Mouse (Mus musculus): Measurements from ENCODE around the gene Ggact. TPM values are rescaled to one million over a fixed set of nuclear protein-coding genes. Genes with fewer than 3 reads are reported as not detected.

The Ggact gene
- polyA plus RNA-seq, 1 experiment from 2014 or later, result 6.8 TPM

- WGBS, result 96% methylated on average over 12 of the region's 12 CpGs
- ATAC-seq (ENCODE audit: low FRiP score), result no peak
Observed at GRCm38 (mm10) chr14:122891470-122891968, 22.0 kb downstream of the Ggact start.

GRCm38 (mm10) chr14:122888480-122888872 lies 25.1 kb downstream of the Ggact start:
- no peak overlapping the region for H3K27ac ChIP-seq
- no peak overlapping the region for H3K4me3 ChIP-seq
- H3K4me2 ChIP-seq, result no peak overlapping the region
- no peak for ATAC-seq (ENCODE audit: low FRiP score)
- H3K9me3 ChIP-seq, result no peaks in the 10 kb centered on the region
- peaks cover 16% of the 10 kb centered on the region for H3K4me1 ChIP-seq (replicated peaks)
- 100% methylated on average over 1 of the region's 1 CpGs for WGBS
- no peak overlapping the region for H3K9ac ChIP-seq
- peaks cover 7% of the 10 kb centered on the region for H3K36me3 ChIP-seq
- H3K27me3 ChIP-seq, result no peaks in the 10 kb centered on the region

More at GRCm38 (mm10) chr14:122891470-122891968, 22.0 kb downstream of the Ggact start:
- Histone ChIP-seq H3K9me3 (no peaks in the 10 kb centered on the region), H3K9ac (no peak overlapping the region), H3K36me3 (peaks cover 7% of the 10 kb centered on the region), H3K27me3 (no peaks in the 10 kb centered on the region), H3K27ac (no peak overlapping the region), H3K4me1 (replicated peaks) (no peaks in the 10 kb centered on the region), H3K4me3 (no peak overlapping the region), H3K4me2 (no peak overlapping the region)

- no peaks in the 10 kb centered on the region for H3K27me3 ChIP-seq
- no peak overlapping the region for H3K27ac ChIP-seq
- peaks cover 21% of the 10 kb centered on the region for H3K4me1 ChIP-seq (replicated peaks)
- no peak overlapping the region for H3K9ac ChIP-seq
- ATAC-seq (ENCODE audit: low FRiP score), result no peak
- WGBS, result 83% methylated on average over 3 of the region's 3 CpGs
- peaks cover 7% of the 10 kb centered on the region for H3K36me3 ChIP-seq
- no peak overlapping the region for H3K4me3 ChIP-seq
- H3K4me2 ChIP-seq, result no peak overlapping the region
- H3K9me3 ChIP-seq, result no peaks in the 10 kb centered on the region
Observed at GRCm38 (mm10) chr14:122887702-122888479, 25.7 kb downstream of the Ggact start.

- no peak for ATAC-seq (ENCODE audit: low FRiP score)
- no peak overlapping the region for H3K27ac ChIP-seq
- no peaks in the 10 kb centered on the region for H3K9me3 ChIP-seq
- H3K4me2 ChIP-seq, result no peak overlapping the region
- H3K36me3 ChIP-seq, result peaks cover 7% of the 10 kb centered on the region
- H3K4me1 ChIP-seq (replicated peaks), result peaks cover 28% of the 10 kb centered on the region
- H3K9ac ChIP-seq, result no peak overlapping the region
- 77% methylated on average over 1 of the region's 1 CpGs for WGBS
- H3K27me3 ChIP-seq, result no peaks in the 10 kb centered on the region
- no peak overlapping the region for H3K4me3 ChIP-seq
Observed at GRCm38 (mm10) chr14:122887278-122887677, 26.3 kb downstream of the Ggact start.

GRCm38 (mm10) chr14:122885893-122886292 lies 27.7 kb downstream of the Ggact start:
- Histone ChIP-seq H3K27ac (no peak overlapping the region), H3K4me3 (no peak overlapping the region), H3K4me1 (replicated peaks) (peaks cover 37% of the 10 kb centered on the region), H3K36me3 (no peaks in the 10 kb centered on the region), H3K27me3 (no peaks in the 10 kb centered on the region), H3K4me2 (no peak overlapping the region), H3K9me3 (no peaks in the 10 kb centered on the region), H3K9ac (no peak overlapping the region)
- no peak for ATAC-seq (ENCODE audit: low FRiP score)
- 88% methylated on average over 7 of the region's 7 CpGs for WGBS

GRCm38 (mm10) chr14:122883821-122884584 lies 29.6 kb downstream of the Ggact start:
- Histone ChIP-seq H3K9me3 (no peaks in the 10 kb centered on the region), H3K4me2 (no peak overlapping the region), H3K27me3 (peaks cover 2% of the 10 kb centered on the region; the same call in 1 of the 2 replicates), H3K4me1 (replicated peaks) (peaks cover 40% of the 10 kb centered on the region), H3K27ac (peak overlapping the region; percentile 88), H3K9ac (no peak overlapping the region; the same call in 1 of the 2 replicates), H3K36me3 (no peaks in the 10 kb centered on the region), H3K4me3 (no peak overlapping the region)
- 45% methylated on average over 10 of the region's 10 CpGs for WGBS
- ATAC-seq (ENCODE audit: low FRiP score), result peak; percentile 65

- WGBS, result 46% methylated on average over 4 of the region's 4 CpGs
- no peaks in the 10 kb centered on the region for H3K9me3 ChIP-seq
- peak; percentile 25 for ATAC-seq (ENCODE audit: low FRiP score)
- no peaks in the 10 kb centered on the region for H3K36me3 ChIP-seq
- H3K4me3 ChIP-seq, result no peak overlapping the region
- H3K4me2 ChIP-seq, result no peak overlapping the region
- H3K27ac ChIP-seq, result peak overlapping the region; percentile 88
- H3K9ac ChIP-seq, result no peak overlapping the region
- H3K4me1 ChIP-seq (replicated peaks), result peaks cover 40% of the 10 kb centered on the region
- peaks cover 7% of the 10 kb centered on the region; the same call in 1 of the 2 replicates for H3K27me3 ChIP-seq
Observed at GRCm38 (mm10) chr14:122883410-122883806, 30.1 kb downstream of the Ggact start.

GRCm38 (mm10) chr14:122882795-122883409 lies 30.7 kb downstream of the Ggact start:
- H3K27me3 ChIP-seq, result peaks cover 8% of the 10 kb centered on the region; the same call in 1 of the 2 replicates
- 38% methylated on average over 7 of the region's 7 CpGs for WGBS
- H3K4me3 ChIP-seq, result no peak overlapping the region
- no peak overlapping the region for H3K9ac ChIP-seq
- H3K36me3 ChIP-seq, result no peaks in the 10 kb centered on the region
- H3K9me3 ChIP-seq, result no peaks in the 10 kb centered on the region
- peak overlapping the region; percentile 88 for H3K27ac ChIP-seq
- peak; percentile 69 for ATAC-seq (ENCODE audit: low FRiP score)
- H3K4me2 ChIP-seq, result no peak overlapping the region
- peaks cover 40% of the 10 kb centered on the region for H3K4me1 ChIP-seq (replicated peaks)

- Histone ChIP-seq H3K36me3 (no peaks in the 10 kb centered on the region), H3K27me3 (peaks cover 8% of the 10 kb centered on the region; the same call in 1 of the 2 replicates), H3K4me2 (no peak overlapping the region), H3K9me3 (no peaks in the 10 kb centered on the region), H3K4me1 (replicated peaks) (peaks cover 40% of the 10 kb centered on the region), H3K27ac (peak overlapping the region; percentile 88), H3K9ac (0 out of 2 replicates have a peak overlapping the region, but pooled peaks have one; percentile 24), H3K4me3 (no peak overlapping the region)
- WGBS, result 40% methylated on average over 9 of the region's 9 CpGs
- peak; percentile 38 for ATAC-seq (ENCODE audit: low FRiP score)
Observed at GRCm38 (mm10) chr14:122882201-122882639, 31.3 kb downstream of the Ggact start.

- no peak overlapping the region for H3K4me2 ChIP-seq
- no peaks in the 10 kb centered on the region for H3K9me3 ChIP-seq
- peaks cover 40% of the 10 kb centered on the region for H3K4me1 ChIP-seq (replicated peaks)
- no peak for ATAC-seq (ENCODE audit: low FRiP score)
- H3K36me3 ChIP-seq, result no peaks in the 10 kb centered on the region
- peak overlapping the region; percentile 88 for H3K27ac ChIP-seq
- WGBS, result 54% methylated on average over 2 of the region's 2 CpGs
- no peak overlapping the region for H3K9ac ChIP-seq
- no peak overlapping the region for H3K4me3 ChIP-seq
- H3K27me3 ChIP-seq, result peaks cover 11% of the 10 kb centered on the region; the same call in 1 of the 2 replicates
Observed at GRCm38 (mm10) chr14:122881699-122882098, 31.9 kb downstream of the Ggact start.

GRCm38 (mm10) chr14:122880291-122880690 lies 33.3 kb downstream of the Ggact start:
- H3K4me2 ChIP-seq, result no peak overlapping the region
- no peak overlapping the region for H3K4me3 ChIP-seq
- ATAC-seq (ENCODE audit: low FRiP score), result no peak
- H3K9ac ChIP-seq, result no peak overlapping the region
- no peaks in the 10 kb centered on the region for H3K9me3 ChIP-seq
- peaks cover 13% of the 10 kb centered on the region; the same call in 1 of the 2 replicates for H3K27me3 ChIP-seq
- no peaks in the 10 kb centered on the region for H3K36me3 ChIP-seq
- no peak overlapping the region for H3K27ac ChIP-seq
- WGBS, result 68% methylated on average over 7 of the region's 7 CpGs
- H3K4me1 ChIP-seq (replicated peaks), result peaks cover 47% of the 10 kb centered on the region

GRCm38 (mm10) chr14:122877787-122878186 lies 35.8 kb downstream of the Ggact start:
- no peak overlapping the region for H3K4me3 ChIP-seq
- 85% methylated on average over 3 of the region's 3 CpGs for WGBS
- no peak for ATAC-seq (ENCODE audit: low FRiP score)
- peaks cover 29% of the 10 kb centered on the region for H3K4me1 ChIP-seq (replicated peaks)
- no peaks in the 10 kb centered on the region for H3K9me3 ChIP-seq
- no peak overlapping the region for H3K9ac ChIP-seq
- H3K36me3 ChIP-seq, result no peaks in the 10 kb centered on the region
- no peak overlapping the region for H3K4me2 ChIP-seq
- peaks cover 22% of the 10 kb centered on the region; the same call in 1 of the 2 replicates for H3K27me3 ChIP-seq
- no peak overlapping the region for H3K27ac ChIP-seq
